Mouse (Mus musculus) megakaryocyte, embryonic 14.5 days (primary cell): Measurements from ENCODE around the gene Fyco1. TPM values are rescaled to one million over a fixed set of nuclear protein-coding genes. Genes with fewer than 3 reads are reported as not detected.
"Not testable (repeated sequence)": the region's sequence is repeated elsewhere in the genome, so short reads cannot be mapped to it uniquely, and the experiment has no call there.

Experiments used
- H3K27me3 ChIP-seq: replicated peaks from 2 replicates; pipeline ENCODE3; 2012; ENCODE audit warnings: inconsistent platforms
- H3K36me3 ChIP-seq: replicated peaks from 2 replicates; pipeline ENCODE3; 2012; ENCODE audit warnings: low read length, inconsistent platforms, mixed read lengths
- H3K4me1 ChIP-seq: 2 replicates; pipeline ENCODE4 v1.6.1; 2012; ENCODE audit warnings: inconsistent platforms
- H3K4me3 ChIP-seq: replicated peaks from 2 replicates; pipeline ENCODE3; 2012; ENCODE audit warnings: moderate library complexity, mild to moderate bottlenecking, inconsistent platforms
- H3K9me3 ChIP-seq: 2 replicates; pipeline ENCODE4 v1.6.1; 2012; ENCODE audit warnings: inconsistent platforms
- FLI1 ChIP-seq: IDR thresholded peaks from 2 replicates; pipeline ENCODE4 v1.6.1; 2012; ENCODE audit warnings: low read length, inconsistent platforms, mixed read lengths
- GATA1 ChIP-seq: IDR thresholded peaks from 3 replicates; pipeline ENCODE4 v1.6.1; 2012; ENCODE audit warnings: mixed read lengths, low read length, inconsistent platforms, borderline replicate concordance
- polyA plus RNA-seq: library from polyadenylated mRNA; stranded (reverse); fragments of >175 nt; gene quantifications from 2 replicates; pipeline ENCODE4 v1.2.3, GENCODE M21; 2012; ENCODE audit warnings: low replicate concordance; ENCODE audit not compliant: insufficient read depth

The Fyco1 gene
- polyA plus RNA-seq, 1 experiment: 1.9 TPM

DNA sequence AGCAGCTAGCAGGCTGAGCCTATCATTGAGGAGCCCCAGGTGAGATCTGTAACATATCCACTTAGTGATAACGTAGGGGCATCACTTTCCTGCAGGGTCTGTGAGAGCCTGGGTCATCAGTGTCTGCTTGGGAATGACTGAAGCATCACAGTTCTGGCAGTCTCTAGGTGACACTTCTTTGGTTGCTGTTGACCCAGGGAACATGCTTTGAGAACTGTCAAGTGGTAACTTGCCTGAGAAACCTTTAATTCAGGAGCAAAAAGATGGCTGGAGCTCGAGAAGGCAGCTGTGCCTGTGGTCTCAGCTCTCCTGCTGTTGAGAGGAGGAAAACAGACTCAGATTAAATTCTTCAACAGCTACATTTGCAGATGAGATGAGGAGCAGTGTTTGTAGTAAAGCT, 94.4 kb downstream of the Fyco1 start:
- H3K9me3 ChIP-seq: no peaks in the 10 kb centered on the region
- H3K4me3 ChIP-seq: no peak overlapping the region
- no peak for TF ChIP-seq FLI1
- no peak for TF ChIP-seq GATA1
- H3K36me3 ChIP-seq: no peaks in the 10 kb centered on the region
- peaks cover 6% of the 10 kb centered on the region for H3K4me1 ChIP-seq
- H3K27me3 ChIP-seq: no peaks in the 10 kb centered on the region

DNA sequence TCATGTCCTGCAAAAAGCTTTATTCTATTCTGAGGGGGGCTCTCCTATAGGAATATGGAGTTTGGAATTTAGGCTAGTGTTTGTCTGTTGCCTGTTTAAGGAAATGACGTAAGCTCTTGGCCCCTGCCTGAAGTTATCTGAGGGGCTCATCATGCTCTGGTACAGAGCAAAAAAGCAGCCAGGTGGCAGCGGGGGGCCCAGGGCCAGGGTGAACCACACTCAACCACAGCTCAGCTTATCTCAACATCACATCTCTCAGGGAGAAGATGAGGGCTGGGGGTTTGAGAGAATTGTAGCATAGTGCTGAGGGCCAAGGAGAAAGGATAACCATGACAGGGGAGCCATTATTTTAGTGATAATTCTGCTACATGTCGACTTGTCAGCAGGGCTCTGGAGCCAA, 94.9 kb downstream of the Fyco1 start:
- H3K4me1 ChIP-seq: peaks cover 6% of the 10 kb centered on the region
- no peak for TF ChIP-seq GATA1
- TF ChIP-seq FLI1: no peak
- no peak overlapping the region for H3K4me3 ChIP-seq
- H3K36me3 ChIP-seq: no peaks in the 10 kb centered on the region
- no peaks in the 10 kb centered on the region for H3K27me3 ChIP-seq
- no peaks in the 10 kb centered on the region for H3K9me3 ChIP-seq

- Histone ChIP-seq H3K9me3 (no peaks in the 10 kb centered on the region), H3K27me3 (no peaks in the 10 kb centered on the region), H3K4me3 (no peak overlapping the region), H3K36me3 (no peaks in the 10 kb centered on the region), H3K4me1 (peaks cover 6% of the 10 kb centered on the region)
- TF ChIP-seq GATA1: no peak
- TF ChIP-seq FLI1: no peak
Measured at GRCm38 (mm10) chr9:123754333-123754732, 97.4 kb downstream of the Fyco1 start.

GRCm38 (mm10) chr9:123749687-123750086, 102.0 kb downstream of the Fyco1 start:
- H3K27me3 ChIP-seq, H3K4me3 ChIP-seq, H3K9me3 ChIP-seq, H3K4me1 ChIP-seq, H3K36me3 ChIP-seq: not testable (repeated sequence)

DNA sequence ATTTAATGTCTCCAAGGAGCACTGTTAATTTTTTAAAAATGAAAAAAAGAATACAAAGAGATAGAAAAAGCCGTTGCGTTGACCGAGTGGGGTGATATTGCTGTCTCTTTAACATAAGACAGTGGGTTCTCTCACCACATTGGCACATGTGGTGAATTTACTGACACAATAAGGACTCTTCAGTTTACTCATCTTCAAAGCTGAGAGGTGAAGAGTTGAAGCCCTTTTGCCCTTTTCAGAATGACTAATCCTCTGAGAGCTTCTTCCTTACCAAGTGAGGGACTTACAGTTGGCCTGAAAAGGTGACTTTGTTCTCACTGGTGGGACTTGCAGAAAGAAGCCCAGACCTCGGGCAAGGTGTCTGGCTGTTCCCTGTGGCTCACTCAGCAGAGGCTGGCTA, 110.9 kb downstream of the Fyco1 start:
- Histone ChIP-seq H3K4me3 (no peak overlapping the region), H3K9me3 (no peaks in the 10 kb centered on the region)
- no peak for TF ChIP-seq GATA1
- TF ChIP-seq FLI1: no peak

More for the DNA sequence above, 110.9 kb downstream of the Fyco1 start:
- no peaks in the 10 kb centered on the region for H3K36me3 ChIP-seq
- H3K27me3 ChIP-seq: peaks cover 3% of the 10 kb centered on the region
- no peaks in the 10 kb centered on the region for H3K4me1 ChIP-seq

Other genes with a start within 250 kb of the Fyco1 start
- gene Slc6a20b, start 219.3 kb downstream of the Fyco1 start, polyA plus RNA-seq: 1.2 TPM in 1 of 2 replicates, not detected in the other
- gene Ccr9, start 173.5 kb downstream of the Fyco1 start, polyA plus RNA-seq: 0.44 TPM in 1 of 2 replicates, not detected in the other
- gene Slc6a20a, start 173.0 kb downstream of the Fyco1 start, polyA plus RNA-seq: 0.06 TPM in 1 of 2 replicates, not detected in the other
- gene Lztfl1, start 134.2 kb downstream of the Fyco1 start, polyA plus RNA-seq: 2.3 TPM in 1 of 2 replicates, not detected in the other
- not detected in 2 replicates for gene Cxcr6, start 45.4 kb downstream of the Fyco1 start, polyA plus RNA-seq
- gene Xcr1, start 10.1 kb upstream of the Fyco1 start, polyA plus RNA-seq: not detected in 2 replicates
- 0.30 TPM in 1 of 2 replicates, not detected in the other for gene Ccr1, start 116.8 kb upstream of the Fyco1 start, polyA plus RNA-seq
- gene Ccr1l1, start 126.5 kb upstream of the Fyco1 start, polyA plus RNA-seq: not detected in 2 replicates
- 1.5 TPM in 1 of 2 replicates, not detected in the other for gene Ccr3, start 170.1 kb upstream of the Fyco1 start, polyA plus RNA-seq